Mouse (Mus musculus) ovary, postnatal 14 days (tissue): ENCODE measurements at regions not wholly inside any gene's neighbourhood (a gene's known extent, or its start where the extent isn't known, plus 50 kb on each side); places are given as distances from the start of the nearest gene placed in this dataset.
A peak's percentile ranks its signal among the peaks of the same experiment; 100 is the strongest.
"Not testable (repeated sequence)": the region's sequence is repeated elsewhere in the genome, so short reads cannot be mapped to it uniquely, and the experiment has no call there.

Source experiments
- DNase-seq: peaks from one replicate; pipeline ENCODE4 v3.0.0; 2022; ENCODE audit warnings: low spot score

GRCm38 (mm10) chrX:103129347-103129746, 57.1 kb downstream of the Nap1l2 start:
- DNase-seq: not testable (repeated sequence)

GRCm38 (mm10) chrX:103109181-103109580, 77.3 kb downstream of the Nap1l2 start:
- peak; percentile 9 for DNase-seq

GRCm38 (mm10) chrX:103067730-103068621, 118.5 kb downstream of the Nap1l2 start:
- not testable (repeated sequence) for DNase-seq

DNA sequence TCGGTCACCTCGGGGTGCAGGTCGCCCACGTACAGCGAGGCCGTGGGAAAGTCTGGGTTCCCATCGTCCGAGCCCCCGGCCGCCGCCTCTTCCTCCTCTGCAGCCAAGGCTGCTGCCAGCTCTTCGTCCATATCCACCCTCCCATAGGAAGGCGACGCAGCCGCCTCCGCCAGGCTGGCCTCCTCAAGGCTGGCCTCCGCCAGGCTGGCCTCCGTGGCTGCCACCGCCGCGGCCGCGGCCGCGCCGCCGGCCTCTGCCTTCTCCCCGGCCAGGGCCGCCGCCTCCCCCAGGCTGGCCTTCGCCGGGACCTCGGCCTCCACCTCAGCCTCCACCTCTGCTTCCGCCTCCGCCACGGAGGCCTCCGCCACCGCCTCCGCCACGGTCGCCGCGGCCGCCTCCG, 119.3 kb downstream of the Nap1l2 start:
- DNase-seq: not testable (repeated sequence)

GRCm38 (mm10) chrX:103026256-103027028, 98.3 kb downstream of the 1700018G05Rik start:
- no peak for DNase-seq

- DNase-seq: not testable (repeated sequence)
Measured at GRCm38 (mm10) chrX:103025495-103025894, 97.3 kb downstream of the 1700018G05Rik start.

- DNase-seq: not testable (repeated sequence)
Measured at GRCm38 (mm10) chrX:103013425-103014057, 85.4 kb downstream of the 1700018G05Rik start.

GRCm38 (mm10) chrX:103012298-103013243, 84.4 kb downstream of the 1700018G05Rik start:
- DNase-seq: not testable (repeated sequence)

GRCm38 (mm10) chrX:102993956-102994355, 65.8 kb downstream of the 1700018G05Rik start:
- DNase-seq: not testable (repeated sequence)
